23 mouse cellular contexts compared by ENCODE assay signal in genomic region chrX:164042069-164042468, GRCm38 (mm10). TPM values are rescaled to one million over a fixed set of nuclear protein-coding genes. Genes with fewer than 3 reads are reported as not detected.
A peak's percentile ranks its signal among the peaks of the same experiment; 100 is the strongest.
DNase-seq lines count a peak whose midpoint lies in the region; ATAC-seq and TF ChIP-seq lines count a peak whose summit lies in the region.
"Had no signal": no experiment of that assay in that cellular context is flagged by ENCODE, and none has a peak within 500 bp of the region (broad histone marks: within the 10 kb centered on the region; RNA-seq: fewer than 3 reads in every experiment).

No protein-coding gene starts in this region.

- no peak for ATAC-seq in intestine, embryonic 15.5 days
- ATAC-seq: CD4-positive, CD25-positive, alpha-beta regulatory T cell, adult 4 months; inflammation-experienced regulatory T-cells, adult 6 months had no signal

- H3K9me3 ChIP-seq in intestine, embryonic 15.5 days = no peaks in the 10 kb centered on the region
- H3K9me3 ChIP-seq in hindbrain, embryonic 10.5 days = no peaks in the 10 kb centered on the region
- H3K9me3 ChIP-seq: forebrain, embryonic 12.5 days; G1E; heart, embryonic 15.5 days; hindbrain, embryonic 12.5 days; midbrain, embryonic 12.5 days had no signal

- TF ChIP-seq CTCF in layer of hippocampus, adult 2 months (conservative IDR thresholded peaks at IDR 0.05) = no peak

- H3K27ac ChIP-seq in layer of hippocampus, adult 2 months = peak overlapping the region; percentile 53; the same call in 1 of the 2 replicates
- no peak overlapping the region for H3K27ac ChIP-seq in intestine, embryonic 15.5 days
- H3K27ac ChIP-seq in hindbrain, embryonic 10.5 days = no peak overlapping the region
- H3K27ac ChIP-seq: forebrain, embryonic 12.5 days; gastrocnemius, adult 2 months; heart, embryonic 15.5 days; hindbrain, embryonic 12.5 days; midbrain, embryonic 12.5 days; stomach, postnatal 0 days had no signal

- peak overlapping the region; percentile 17; the same call in 1 of the 2 replicates for H3K4me3 ChIP-seq in layer of hippocampus, adult 2 months
- no peak overlapping the region for H3K4me3 ChIP-seq in intestine, embryonic 15.5 days (replicated peaks)
- H3K4me3 ChIP-seq in hindbrain, embryonic 10.5 days = no peak overlapping the region
- H3K4me3 ChIP-seq: forebrain, embryonic 12.5 days; gastrocnemius, adult 2 months; heart, embryonic 15.5 days; hindbrain, embryonic 12.5 days; midbrain, embryonic 12.5 days had no signal

- H3K9ac ChIP-seq in intestine, embryonic 15.5 days = no peak overlapping the region
- H3K9ac ChIP-seq: forebrain, embryonic 12.5 days; heart, embryonic 15.5 days; hindbrain, embryonic 12.5 days; midbrain, embryonic 12.5 days had no signal

- peak; percentile 39 for DNase-seq in heart, adult 11 months
- no peak for DNase-seq in heart, postnatal 14 days
- peak; percentile 5 to 50 for DNase-seq in layer of hippocampus, adult 2 months (ENCODE audit: low spot score in 2 of 2)
- DNase-seq in left cerebral cortex, adult 9 months (ENCODE audit: low spot score in 2 of 2) = peak; percentile 11 to 33
- peak; percentile 32 for DNase-seq in right cerebral cortex, postnatal 14 days
- no peak for DNase-seq in kidney, postnatal 14 days
- DNase-seq in hindbrain, embryonic 10.5 days (ENCODE audit: low spot score) = no peak
- DNase-seq: cerebellum, postnatal 14 days; gastrocnemius, adult 2 months; heart, adult 18-20 months; lung, adult 2 months; lung, postnatal 36 days had no signal

- H3K4me1 ChIP-seq in intestine, embryonic 15.5 days (replicated peaks) = no peaks in the 10 kb centered on the region
- H3K4me1 ChIP-seq in hindbrain, embryonic 10.5 days (replicated peaks) = no peaks in the 10 kb centered on the region
- H3K4me1 ChIP-seq: forebrain, embryonic 12.5 days; heart, embryonic 15.5 days; hindbrain, embryonic 12.5 days; midbrain, embryonic 12.5 days had no signal

- H3K27me3 ChIP-seq in intestine, embryonic 15.5 days (replicated peaks) = peaks cover 3% of the 10 kb centered on the region; the same call in 1 of the 2 replicates
- peaks cover 42% of the 10 kb centered on the region for H3K27me3 ChIP-seq in hindbrain, embryonic 10.5 days (ENCODE audit: insufficient read depth, poor library complexity, severe bottlenecking)
- H3K27me3 ChIP-seq: heart, embryonic 15.5 days had no signal

- H3K4me2 ChIP-seq in intestine, embryonic 15.5 days (replicated peaks) = no peak overlapping the region
- H3K4me2 ChIP-seq: forebrain, embryonic 12.5 days; heart, embryonic 15.5 days; hindbrain, embryonic 12.5 days; liver, embryonic 11.5 days; midbrain, embryonic 12.5 days had no signal

- 64% methylated on average over 13 of the region's 13 CpGs for WGBS in intestine, embryonic 15.5 days
- 70% methylated on average over 13 of the region's 13 CpGs for WGBS in hindbrain, embryonic 10.5 days

- intact Hi-C loops in heart, postnatal 14 days (cut with DNase I) = no loop called here

- H3K36me3 ChIP-seq in intestine, embryonic 15.5 days = no peaks in the 10 kb centered on the region
- H3K36me3 ChIP-seq in hindbrain, embryonic 10.5 days = no peaks in the 10 kb centered on the region
- H3K36me3 ChIP-seq: forebrain, embryonic 12.5 days; G1E; heart, embryonic 15.5 days; hindbrain, embryonic 12.5 days; midbrain, embryonic 12.5 days had no signal

RNA-seq across cellular contexts. Expression of gene Car5b, which starts 14.3 kb away (rescaled TPM):
- 1 to 10 TPM in 1 of 2 experiments, under 1 TPM in 1; 0.93 to 1.7 TPM for total RNA-seq in heart, postnatal 14 days (2021)
- total RNA-seq in layer of hippocampus, adult 2 months (2021) = 1 to 10 TPM; 2.5 to 3.1 TPM
- polyA plus RNA-seq in intestine, embryonic 15.5 days (2015; fragmentation: Nextera tagmentation; extraction: Ambion mirVana) = 0.50 and 0.77 TPM in 2 replicates
- 0.33 and 0.40 TPM in 2 replicates for polyA plus RNA-seq in hindbrain, embryonic 10.5 days (2016; fragmentation: Nextera tagmentation; extraction: Ambion mirVana)
- polyA plus RNA-seq: G1E had no signal

RNA-seq across cellular contexts. Expression of gene Siah1b, which starts 34.2 kb away (rescaled TPM):
- 1 to 10 TPM; 5.7 to 5.8 TPM for total RNA-seq in heart, postnatal 14 days (2021)
- 10 to 100 TPM in 1 of 2 experiments, 1 to 10 TPM in 1; 9.9 to 10.3 TPM for total RNA-seq in layer of hippocampus, adult 2 months (2021)
- 23.0 and 25.6 TPM in 2 replicates for polyA plus RNA-seq in intestine, embryonic 15.5 days (2015; fragmentation: Nextera tagmentation; extraction: Ambion mirVana)
- polyA plus RNA-seq in hindbrain, embryonic 10.5 days (2016; fragmentation: Nextera tagmentation; extraction: Ambion mirVana) = 42.0 and 44.7 TPM in 2 replicates

RNA-seq across cellular contexts. Expression of gene Cltrn, which starts 46.6 kb away (rescaled TPM):
- total RNA-seq in heart, postnatal 14 days (2021) = not detected
- total RNA-seq in layer of hippocampus, adult 2 months (2021) = not detected
- 9.5 and 10.7 TPM in 2 replicates for polyA plus RNA-seq in intestine, embryonic 15.5 days (2015; fragmentation: Nextera tagmentation; extraction: Ambion mirVana)
- polyA plus RNA-seq in hindbrain, embryonic 10.5 days (2016; fragmentation: Nextera tagmentation; extraction: Ambion mirVana) = 0.21 and 0.52 TPM in 2 replicates
- total RNA-seq: gastrocnemius, adult 2 months; heart, adult 18-20 months had no signal
- polyA plus RNA-seq: CD4-positive, CD25-positive, alpha-beta regulatory T cell, adult 4 months; heart, embryonic 15.5 days; inflammation-experienced regulatory T-cells, adult 6 months; lung, adult 2 months; midbrain, embryonic 12.5 days; neural tube, embryonic 14.5 days had no signal

Comparison
In these comparisons a context has a peak if more than half of its experiments do, and no peak if none do; other contexts are left out.
1. DNase-seq: peak in heart, adult 11 months (single experiment), layer of hippocampus, adult 2 months (2 of 2), left cerebral cortex, adult 9 months (2 of 2) and right cerebral cortex, postnatal 14 days (single experiment); none in heart, postnatal 14 days (0 of 2), kidney, postnatal 14 days (single experiment) and hindbrain, embryonic 10.5 days (single experiment).